Mouse (Mus musculus) stomach, postnatal 0 days (tissue): ENCODE measurements around the gene Slc22a17.
"Not testable (repeated sequence)": the region's sequence is repeated elsewhere in the genome, so short reads cannot be mapped to it uniquely, and the experiment has no call there.

Experiments used
- CTCF ChIP-seq: IDR thresholded peaks from 2 replicates; pipeline ENCODE4 v1.5.1; 2016; ENCODE audit warnings: antibody characterized with exemption, low read depth, mild to moderate bottlenecking, moderate library complexity
- EP300 ChIP-seq: optimal IDR thresholded peaks from 2 replicates; pipeline ENCODE3; 2016; ENCODE audit warnings: antibody characterized with exemption

GRCm38 (mm10) chr14:54959853-54960613, 47.1 kb upstream of the Slc22a17 start:
- TF ChIP-seq CTCF, EP300: not testable (repeated sequence)
